Mouse (Mus musculus): ENCODE data around the gene Wbp2nl. TPM values are rescaled to one million over a fixed set of nuclear protein-coding genes. Genes with fewer than 3 reads are reported as not detected.

Gene Wbp2nl
- total RNA-seq (2014; rRNA removed; ENCODE audit: low replicate concordance) (not detected in 2 replicates), polyA plus RNA-seq (2015; fragmentation: Nextera tagmentation; extraction: Ambion mirVana) (not detected in 2 replicates)

- H3K9ac ChIP-seq (replicated peaks; ENCODE audit: low read depth, low read length) = no peak within 1 kb of the TSS
- H3K4me1 ChIP-seq (ENCODE audit: control insufficient read depth, insufficient read depth) = 0 out of 2 replicates have a peak, but pooled peaks cover 8% of the 10 kb centered on the region
- no peak within 1 kb of the TSS for H3K4me3 ChIP-seq (ENCODE audit: low read depth, low read length)
- H3K36me3 ChIP-seq (replicated peaks; ENCODE audit: control insufficient read depth, insufficient read depth, low read length) = no peaks in the 10 kb centered on the region
- ATAC-seq (ENCODE audit: insufficient read depth, low read depth) (peak; percentile 30), DNase-seq (ENCODE audit: low spot score) (no peak)
- TF ChIP-seq CTCF (IDR thresholded peaks at IDR 0.05; ENCODE audit: low read depth) (no peak), EP300 (IDR thresholded peaks at IDR 0.05; ENCODE audit: low read depth) (no peak)
- no peaks in the 10 kb centered on the region for H3K27me3 ChIP-seq (ENCODE audit: control insufficient read depth, insufficient read depth, low read length)
- WGBS = 42% methylated on average over 39 of the region's 39 CpGs
- H3K9me3 ChIP-seq (replicated peaks; ENCODE audit: control insufficient read depth, low read length) = no peaks in the 10 kb centered on the region
- H3K4me2 ChIP-seq (ENCODE audit: low read depth, low read length) = no peak within 1 kb of the TSS
- no peak within 1 kb of the TSS for H3K27ac ChIP-seq (ENCODE audit: low read depth)
These were observed at the start of gene Wbp2nl for GRCm38 (mm10) chr15:82298764-82299561. TSS of gene Wbp2nl (plus strand) at chr15:82298954.

- ATAC-seq (ENCODE audit: insufficient read depth, low read depth) = no peak
- no peak overlapping the region for H3K4me2 ChIP-seq (ENCODE audit: low read depth, low read length)
- DNase-seq (ENCODE audit: low spot score) = no peak
- WGBS = 92% methylated on average over 3 of the region's 3 CpGs
- H3K9ac ChIP-seq (replicated peaks; ENCODE audit: low read depth, low read length) = no peak overlapping the region
- no peaks in the 10 kb centered on the region for H3K27me3 ChIP-seq (ENCODE audit: control insufficient read depth, insufficient read depth, low read length)
- 0 out of 2 replicates have a peak, but pooled peaks cover 3% of the 10 kb centered on the region for H3K9me3 ChIP-seq (replicated peaks; ENCODE audit: control insufficient read depth, low read length)
- H3K4me3 ChIP-seq (ENCODE audit: low read depth, low read length) = no peak overlapping the region
- no peak overlapping the region for H3K27ac ChIP-seq (ENCODE audit: low read depth)
- TF ChIP-seq EP300 (IDR thresholded peaks at IDR 0.05; ENCODE audit: low read depth) (no peak), CTCF (IDR thresholded peaks at IDR 0.05; ENCODE audit: low read depth) (peak; percentile 28)
- no peaks in the 10 kb centered on the region for H3K36me3 ChIP-seq (replicated peaks; ENCODE audit: control insufficient read depth, insufficient read depth, low read length)
- no peaks in the 10 kb centered on the region for H3K4me1 ChIP-seq (ENCODE audit: control insufficient read depth, insufficient read depth)
These were observed 47.2 kb upstream of the Wbp2nl start for GRCm38 (mm10) chr15:82251579-82251978.

GRCm38 (mm10) chr15:82252097-82252496 is 46.7 kb upstream of the Wbp2nl start, which contains the start of gene 1500009C09Rik:
TSS of gene 1500009C09Rik (plus strand) at chr15:82252397.
- DNase-seq (ENCODE audit: low spot score) = peak; percentile 2
- Histone ChIP-seq H3K27me3 (ENCODE audit: control insufficient read depth, insufficient read depth, low read length) (no peaks in the 10 kb centered on the region), H3K4me1 (ENCODE audit: control insufficient read depth, insufficient read depth) (no peaks in the 10 kb centered on the region), H3K9me3 (replicated peaks; ENCODE audit: control insufficient read depth, low read length) (0 out of 2 replicates have a peak, but pooled peaks cover 3% of the 10 kb centered on the region), H3K9ac (replicated peaks; ENCODE audit: low read depth, low read length) (no peak within 1 kb of the TSS), H3K36me3 (replicated peaks; ENCODE audit: control insufficient read depth, insufficient read depth, low read length) (no peaks in the 10 kb centered on the region), H3K4me3 (ENCODE audit: low read depth, low read length) (no peak within 1 kb of the TSS), H3K27ac (ENCODE audit: low read depth) (no peak within 1 kb of the TSS), H3K4me2 (ENCODE audit: low read depth, low read length) (no peak within 1 kb of the TSS)
- ATAC-seq (ENCODE audit: insufficient read depth, low read depth) = no peak
- 67% methylated on average over 6 of the region's 6 CpGs for WGBS
- TF ChIP-seq EP300 (IDR thresholded peaks at IDR 0.05; ENCODE audit: low read depth) (no peak), CTCF (IDR thresholded peaks at IDR 0.05; ENCODE audit: low read depth) (no peak)

- Histone ChIP-seq H3K36me3 (replicated peaks; ENCODE audit: control insufficient read depth, insufficient read depth, low read length) (no peaks in the 10 kb centered on the region), H3K9ac (replicated peaks; ENCODE audit: low read depth, low read length) (no peak overlapping the region), H3K4me3 (ENCODE audit: low read depth, low read length) (no peak overlapping the region), H3K4me2 (ENCODE audit: low read depth, low read length) (no peak overlapping the region), H3K27me3 (ENCODE audit: control insufficient read depth, insufficient read depth, low read length) (no peaks in the 10 kb centered on the region), H3K4me1 (ENCODE audit: control insufficient read depth, insufficient read depth) (no peaks in the 10 kb centered on the region), H3K9me3 (replicated peaks; ENCODE audit: control insufficient read depth, low read length) (0 out of 2 replicates have a peak, but pooled peaks cover 3% of the 10 kb centered on the region), H3K27ac (ENCODE audit: low read depth) (no peak overlapping the region)
- TF ChIP-seq CTCF (IDR thresholded peaks at IDR 0.05; ENCODE audit: low read depth) (no peak; the same call in 1 of the 2 replicates), EP300 (IDR thresholded peaks at IDR 0.05; ENCODE audit: low read depth) (no peak)
- WGBS = 41% methylated on average over 4 of the region's 4 CpGs
- DNase-seq (ENCODE audit: low spot score) (peak; percentile 1), ATAC-seq (ENCODE audit: insufficient read depth, low read depth) (no peak)
These were observed 43.5 kb upstream of the Wbp2nl start for GRCm38 (mm10) chr15:82255248-82255647.

GRCm38 (mm10) chr15:82255944-82256383 is 42.8 kb upstream of the Wbp2nl start:
- H3K27ac ChIP-seq (ENCODE audit: low read depth) = no peak overlapping the region

More at GRCm38 (mm10) chr15:82255944-82256383, 42.8 kb upstream of the Wbp2nl start:
- H3K9me3 ChIP-seq (replicated peaks; ENCODE audit: control insufficient read depth, low read length) = 0 out of 2 replicates have a peak, but pooled peaks cover 3% of the 10 kb centered on the region
- no peak for TF ChIP-seq CTCF (IDR thresholded peaks at IDR 0.05; ENCODE audit: low read depth)
- TF ChIP-seq EP300 (IDR thresholded peaks at IDR 0.05; ENCODE audit: low read depth) = no peak
- WGBS = 20% methylated on average over 10 of the region's 10 CpGs
- DNase-seq (ENCODE audit: low spot score) = peak; percentile 5
- no peaks in the 10 kb centered on the region for H3K27me3 ChIP-seq (ENCODE audit: control insufficient read depth, insufficient read depth, low read length)
- no peak overlapping the region for H3K4me3 ChIP-seq (ENCODE audit: low read depth, low read length)
- no peak overlapping the region for H3K9ac ChIP-seq (replicated peaks; ENCODE audit: low read depth, low read length)
- H3K4me1 ChIP-seq (ENCODE audit: control insufficient read depth, insufficient read depth) = no peaks in the 10 kb centered on the region
- H3K36me3 ChIP-seq (replicated peaks; ENCODE audit: control insufficient read depth, insufficient read depth, low read length) = no peaks in the 10 kb centered on the region
- no peak overlapping the region for H3K4me2 ChIP-seq (ENCODE audit: low read depth, low read length)
- peak; percentile 31; the same call in 1 of the 2 replicates for ATAC-seq (ENCODE audit: insufficient read depth, low read depth)
